Mouse (Mus musculus) layer of hippocampus, postnatal 25 days (tissue): Measurements from ENCODE around the gene Smco2. TPM values are rescaled to one million over a fixed set of nuclear protein-coding genes. Genes with fewer than 3 reads are reported as not detected.

ENCODE experiments used
- DNase-seq, 2 experiments: peaks; one replicate each; pipeline ENCODE4 v3.0.0; 2022; ENCODE audit warnings: mixed read lengths in 2 of 2, low spot score in 1 of 2; ENCODE audit errors: extremely low spot score in 1 of 2
- total RNA-seq, 2 experiments: library from RNA; stranded (reverse); gene quantifications; 2 replicates each; pipeline ENCODE4 v1.2.3; 2021

Smco2 gene
- total RNA-seq, 2 experiments from 2014 or later, result not detected

DNA sequence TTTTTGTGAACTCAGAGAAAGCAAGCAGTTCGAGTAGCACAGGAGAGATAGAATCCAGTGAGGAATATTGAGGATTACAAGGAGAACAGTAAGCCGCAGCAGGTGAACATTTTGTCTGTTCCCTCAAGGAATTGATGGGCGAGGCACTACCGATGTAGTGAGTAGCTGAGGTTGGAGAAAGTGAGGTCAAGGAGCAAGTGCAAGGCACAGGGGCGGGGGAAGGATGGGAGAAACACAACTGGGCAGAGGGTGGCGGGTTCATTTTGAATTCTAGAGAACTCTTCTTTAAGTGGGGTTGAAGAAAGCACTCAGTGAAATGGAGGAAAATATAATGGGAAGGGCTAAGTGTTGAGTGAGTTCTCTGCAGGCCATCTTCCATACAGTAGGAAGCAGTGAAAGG, 48.8 kb downstream of the Smco2 start:
- DNase-seq, result no peak

GRCm38 (mm10) chr6:146899647-146900046, 49.7 kb downstream of the Smco2 start:
- no peak for DNase-seq

- no peak for DNase-seq
Observed at GRCm38 (mm10) chr6:146901929-146902328, 52.0 kb downstream of the Smco2 start.

GRCm38 (mm10) chr6:146903632-146904031, 53.7 kb downstream of the Smco2 start:
- DNase-seq, result no peak

GRCm38 (mm10) chr6:146904707-146905106, 54.8 kb downstream of the Smco2 start:
- no peak for DNase-seq

DNA sequence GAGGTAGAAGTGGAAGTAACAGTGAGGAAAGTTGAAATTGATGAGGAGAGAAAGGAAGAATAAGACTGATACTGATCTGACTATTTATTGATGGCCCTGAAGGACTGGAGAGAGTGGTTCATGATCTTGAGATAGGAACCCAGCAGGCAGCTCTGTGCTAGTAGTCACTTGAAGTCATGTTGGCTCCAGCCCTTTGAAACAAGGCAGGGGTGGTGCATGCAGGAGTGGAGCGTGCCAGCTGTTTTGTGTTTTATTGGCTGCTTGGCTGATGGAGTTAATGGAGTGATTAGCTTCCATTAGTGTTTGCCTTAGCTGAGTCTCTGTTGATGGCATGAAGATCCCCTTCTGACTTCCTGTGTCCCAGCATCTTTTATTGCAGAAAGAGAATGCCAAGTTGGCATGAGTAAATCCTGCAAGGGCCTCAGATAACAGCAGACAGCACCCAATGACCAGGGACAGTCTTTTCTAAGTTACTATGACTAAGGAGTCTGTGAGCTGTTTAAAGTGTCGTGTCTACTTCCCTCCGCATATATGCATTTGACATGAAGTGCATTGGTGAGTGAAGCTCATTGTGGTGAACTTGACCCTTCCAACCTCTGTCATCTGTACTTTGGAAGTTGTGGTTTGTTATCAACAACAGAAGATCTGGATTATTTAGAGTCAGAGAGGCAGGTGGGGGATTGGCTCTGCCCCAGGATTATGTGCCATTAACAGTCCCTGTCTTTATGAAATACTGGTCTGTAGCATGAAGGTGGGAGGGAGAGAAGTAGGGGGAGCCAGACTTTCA, 56.3 kb downstream of the Smco2 start:
- no peak for DNase-seq

DNA sequence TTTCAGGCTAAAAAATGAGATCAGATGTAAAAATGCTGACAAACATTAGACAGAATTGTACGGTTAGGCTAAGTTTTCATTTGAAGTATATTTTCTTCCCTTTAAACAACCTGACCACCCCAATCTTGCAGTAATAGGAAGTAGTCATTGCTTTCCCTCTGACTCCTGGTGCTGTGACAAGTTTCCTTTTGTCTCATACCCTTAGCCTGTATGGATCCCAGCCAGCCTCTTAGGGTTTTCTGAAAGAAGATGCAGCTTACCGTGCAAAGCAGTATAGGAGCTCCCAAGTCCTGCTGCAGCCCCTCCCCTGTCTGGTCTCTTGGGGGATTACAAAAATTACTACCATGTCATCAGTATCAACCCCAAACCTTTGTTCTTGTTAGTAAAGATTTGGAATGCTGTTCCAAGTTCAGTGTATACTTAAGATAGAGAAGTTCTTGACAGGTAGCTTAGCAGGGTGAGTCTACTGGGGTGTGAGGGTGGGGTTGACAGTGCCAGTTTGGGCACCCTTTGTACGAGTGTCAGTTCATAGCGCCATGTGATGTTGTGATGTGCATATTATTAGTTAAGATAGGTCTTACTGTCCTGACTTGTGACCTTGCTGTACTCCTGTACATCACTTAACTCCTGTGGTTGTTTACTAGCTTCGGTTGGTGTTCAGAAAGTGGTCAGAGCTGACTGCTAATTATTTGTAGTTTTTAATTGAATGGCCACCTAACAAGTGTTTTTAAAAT, 57.3 kb downstream of the Smco2 start:
- no peak for DNase-seq

DNA sequence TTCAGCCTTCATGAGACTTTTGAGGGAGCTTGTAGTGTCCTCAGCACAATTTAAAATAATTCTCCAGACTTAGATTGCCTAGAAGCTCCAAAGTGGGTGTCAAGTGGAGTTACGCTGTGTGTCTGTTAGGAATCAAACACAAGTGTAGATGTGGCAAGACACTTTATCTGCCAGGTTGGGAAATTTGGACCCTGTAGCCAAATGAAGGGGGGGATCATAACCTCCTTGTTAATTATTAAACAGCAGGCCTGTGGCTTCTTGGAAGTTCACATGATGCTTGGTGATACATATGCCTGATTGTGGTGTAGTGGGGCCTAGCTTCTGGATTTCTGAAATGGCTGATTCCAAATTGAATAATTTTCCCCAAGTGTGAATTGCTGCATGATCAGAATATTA, 57.9 kb downstream of the Smco2 start:
- no peak for DNase-seq

DNA sequence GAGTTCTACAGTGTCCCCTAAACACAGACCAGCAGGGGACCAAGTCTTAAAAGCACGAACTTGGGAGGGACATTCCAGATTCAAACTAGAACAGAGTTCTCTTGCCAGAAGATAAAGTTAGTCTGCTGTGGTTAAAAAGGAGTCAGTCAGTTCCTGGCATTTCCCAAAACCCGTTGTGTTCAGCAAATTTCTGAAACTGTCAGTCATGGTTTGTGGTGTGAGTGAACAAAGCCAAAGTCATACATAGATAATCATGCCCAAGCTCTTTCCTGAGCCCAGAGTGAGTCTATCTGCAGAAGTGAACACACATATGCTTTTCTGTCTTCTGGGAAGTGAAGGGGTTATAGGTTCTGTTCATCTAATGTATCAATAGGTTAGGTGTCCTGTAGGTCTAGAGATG, 58.9 kb downstream of the Smco2 start:
- DNase-seq, result no peak

DNA sequence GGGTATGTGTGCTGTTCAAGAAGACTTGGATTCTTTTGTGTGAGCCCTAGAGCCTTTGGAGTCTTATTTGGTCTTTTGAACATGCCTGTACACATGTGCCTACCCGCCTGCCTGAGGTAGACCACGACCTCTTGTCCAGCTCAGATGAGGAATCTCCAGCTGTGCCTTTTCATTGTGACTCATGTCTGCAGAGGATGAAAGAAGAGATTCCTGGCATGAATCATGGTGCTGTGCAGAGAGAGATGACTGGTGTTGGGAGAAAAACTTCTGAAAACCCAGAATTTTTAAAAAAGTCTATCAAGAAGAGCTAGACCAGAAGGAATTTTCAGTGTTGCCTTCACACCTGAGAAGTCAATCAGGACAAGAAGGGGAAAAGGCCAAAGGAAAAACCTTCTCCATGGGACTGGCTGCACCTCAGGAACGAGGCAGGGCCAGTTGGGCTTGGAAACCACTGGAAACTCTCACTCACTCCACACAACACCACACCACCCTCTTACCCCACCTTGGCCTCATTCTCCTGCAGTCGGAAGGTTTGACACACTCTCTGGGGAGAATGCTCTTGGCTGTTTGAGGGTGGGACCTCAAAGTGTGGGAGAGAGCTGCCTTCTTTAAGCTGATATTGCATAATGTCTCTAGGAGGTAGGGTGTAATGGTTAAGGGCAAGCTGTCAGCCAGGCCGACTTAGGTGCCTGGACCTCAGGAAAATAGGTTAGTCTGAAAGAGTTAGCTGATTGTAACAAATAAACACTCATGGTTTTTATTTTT, 60.0 kb downstream of the Smco2 start:
- DNase-seq, result no peak

GRCm38 (mm10) chr6:146910801-146911200, 60.9 kb downstream of the Smco2 start:
- DNase-seq, result no peak

- DNase-seq, result no peak
Observed at GRCm38 (mm10) chr6:146912835-146913488, 63.1 kb downstream of the Smco2 start.

- no peak for DNase-seq
Observed at GRCm38 (mm10) chr6:146913489-146914198, 63.7 kb downstream of the Smco2 start.

GRCm38 (mm10) chr6:146915808-146916207, 65.9 kb downstream of the Smco2 start:
- DNase-seq, result no peak

DNA sequence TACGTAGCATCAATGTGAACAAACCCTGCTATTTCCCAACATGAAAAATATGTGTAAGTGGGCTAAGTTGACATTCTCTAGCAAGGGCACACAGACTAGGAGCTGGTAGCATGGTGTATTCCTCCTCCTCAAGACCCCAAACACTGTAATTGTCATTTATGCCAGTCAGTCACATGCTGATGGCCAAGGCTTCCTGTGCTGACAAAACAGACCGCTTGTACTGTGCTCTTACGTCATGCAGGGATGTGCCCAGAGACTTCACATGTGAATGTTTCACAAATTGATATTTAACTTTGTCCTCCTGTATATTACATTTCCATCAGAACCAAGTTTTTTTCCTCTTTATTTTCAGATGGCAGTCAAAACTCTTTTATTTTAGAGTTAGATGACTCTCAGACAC, 67.5 kb downstream of the Smco2 start:
- DNase-seq, result no peak

DNA sequence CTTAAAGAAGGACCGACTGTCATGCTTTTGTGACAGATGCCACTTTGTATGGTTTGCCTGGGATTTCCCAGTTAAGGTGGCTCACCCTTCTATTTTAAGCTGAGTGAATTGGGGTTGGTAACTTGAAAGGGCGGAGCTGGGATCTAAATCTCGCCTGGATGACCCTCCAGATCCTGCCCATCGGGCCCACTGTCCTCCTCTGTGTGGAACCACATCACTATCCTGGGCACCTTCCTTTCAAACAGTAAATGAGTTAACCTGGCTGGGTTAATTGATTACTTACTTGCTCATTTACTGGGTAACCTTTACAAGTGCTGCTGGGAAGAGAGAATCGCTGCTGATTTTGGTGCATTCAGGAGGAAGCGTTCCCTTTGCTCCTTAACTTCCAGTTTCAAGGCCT, 68.4 kb downstream of the Smco2 start:
- no peak for DNase-seq
